Mouse (Mus musculus) stomach, embryonic 16.5 days (tissue): ENCODE results near the gene 6820408C15Rik. TPM values are rescaled to one million over a fixed set of nuclear protein-coding genes. Genes with fewer than 3 reads are reported as not detected.

Experiments used
- ATAC-seq: fragments of 200-750 bp; cut with Nextera tagmentation; 2 replicates; pipeline ENCODE4 v1.8.0; 2017; ENCODE audit warnings: moderate number of reproducible peaks, moderate TSS enrichment; ENCODE audit not compliant: insufficient read depth, low FRiP score
- H3K27ac ChIP-seq: fragments of 300-500 bp; sonication (generic); 2 replicates; pipeline ENCODE4 v1.5.1; 2014; ENCODE audit warnings: low read length
- H3K27me3 ChIP-seq: fragments of 300-500 bp; sonication (generic); 2 replicates; pipeline ENCODE4 v1.6.1; 2014; ENCODE audit warnings: low read length, control low read depth, mixed read lengths; ENCODE audit not compliant: control insufficient read depth, insufficient read depth
- H3K36me3 ChIP-seq: fragments of 300-500 bp; sonication (generic); 2 replicates; pipeline ENCODE4 v1.6.1; 2014; ENCODE audit warnings: low read length; ENCODE audit not compliant: control insufficient read depth, insufficient read depth
- H3K4me1 ChIP-seq: fragments of 300-500 bp; sonication (generic); 2 replicates; pipeline ENCODE4 v1.6.1; 2014; ENCODE audit warnings: low read length, control low read depth, mixed read lengths; ENCODE audit not compliant: control insufficient read depth, insufficient read depth
- H3K4me2 ChIP-seq: fragments of 300-500 bp; sonication (generic); 2 replicates; pipeline ENCODE4 v1.6.1; 2014; ENCODE audit warnings: low read depth, low read length, mixed read lengths
- H3K4me3 ChIP-seq: fragments of 300-500 bp; sonication (generic); replicated peaks from 2 replicates; pipeline ENCODE4 v1.5.1; 2014; ENCODE audit warnings: mild to moderate bottlenecking, low read length
- H3K9ac ChIP-seq: fragments of 300-500 bp; sonication (generic); 2 replicates; pipeline ENCODE4 v1.6.1; 2014; ENCODE audit warnings: low read length
- H3K9me3 ChIP-seq: fragments of 300-500 bp; sonication (generic); replicated peaks from 2 replicates; pipeline ENCODE4 v1.6.1; 2016; ENCODE audit warnings: low read length, control low read depth; ENCODE audit not compliant: control insufficient read depth
- WGBS: fragments of 180-500 bp; shearing (Covaris S2); extraction: QIAGEN DNeasy Blood & Tissue Kit; methylation state at CpG from one replicate; pipeline ENCODE4 v1.1.7; 2014; 5-methylcytosine and 5-hydroxymethylcytosine counted together
- polyA plus RNA-seq: library from polyadenylated mRNA; unstranded; fragments of >200 nt; fragmentation: Nextera tagmentation; extraction: Ambion mirVana; gene quantifications from 2 replicates; pipeline ENCODE4 v1.2.1, GENCODE M21; 2015

6820408C15Rik gene
- polyA plus RNA-seq, 1 experiment from 2014 or later: 0.79 TPM

- no peak overlapping the region for H3K27ac ChIP-seq
- H3K4me3 ChIP-seq: no peak overlapping the region
- peaks cover 23% of the 10 kb centered on the region for H3K4me1 ChIP-seq
- no peaks in the 10 kb centered on the region for H3K9me3 ChIP-seq
- H3K27me3 ChIP-seq: no peaks in the 10 kb centered on the region
- no peak for ATAC-seq
- no peaks in the 10 kb centered on the region for H3K36me3 ChIP-seq
- H3K9ac ChIP-seq: no peak overlapping the region
- H3K4me2 ChIP-seq: no peak overlapping the region
- 17% methylated on average over 3 of the region's 3 CpGs for WGBS
Observed at GRCm38 (mm10) chr2:152392786-152393185, 22.6 kb upstream of the 6820408C15Rik start.

- ATAC-seq: no peak
- H3K4me2 ChIP-seq: no peak overlapping the region; the same call in 1 of the 2 replicates
- no peaks in the 10 kb centered on the region for H3K27me3 ChIP-seq
- no peaks in the 10 kb centered on the region for H3K36me3 ChIP-seq
- no peak overlapping the region for H3K9ac ChIP-seq
- H3K4me3 ChIP-seq: no peak overlapping the region
- peak overlapping the region; percentile 14; the same call in 1 of the 2 replicates for H3K27ac ChIP-seq
- peaks cover 23% of the 10 kb centered on the region for H3K4me1 ChIP-seq
- no peaks in the 10 kb centered on the region for H3K9me3 ChIP-seq
- WGBS: 46% methylated on average over 9 of the region's 9 CpGs
Observed at GRCm38 (mm10) chr2:152393225-152394017, 22.0 kb upstream of the 6820408C15Rik start.

GRCm38 (mm10) chr2:152395271-152395920 lies 20.0 kb upstream of the 6820408C15Rik start:
- no peaks in the 10 kb centered on the region for H3K27me3 ChIP-seq
- no peaks in the 10 kb centered on the region for H3K36me3 ChIP-seq
- no peaks in the 10 kb centered on the region for H3K9me3 ChIP-seq
- H3K27ac ChIP-seq: peak overlapping the region; percentile 99; the same call in 1 of the 2 replicates
- WGBS: 19% methylated on average over 13 of the region's 13 CpGs
- no peak for ATAC-seq
- peaks cover 26% of the 10 kb centered on the region for H3K4me1 ChIP-seq
- H3K4me3 ChIP-seq: peak overlapping the region; percentile 85
- peak overlapping the region; percentile 90 for H3K4me2 ChIP-seq
- peak overlapping the region; percentile 95 for H3K9ac ChIP-seq

- peaks cover 26% of the 10 kb centered on the region for H3K4me1 ChIP-seq
- no peaks in the 10 kb centered on the region for H3K36me3 ChIP-seq
- peak overlapping the region; percentile 99 for H3K27ac ChIP-seq
- H3K9me3 ChIP-seq: no peaks in the 10 kb centered on the region
- peak overlapping the region; percentile 85 for H3K4me3 ChIP-seq
- peak; percentile 75 for ATAC-seq
- under 1% methylated on average over 45 of the region's 46 CpGs for WGBS
- peak overlapping the region; percentile 95 for H3K9ac ChIP-seq
- H3K4me2 ChIP-seq: peak overlapping the region; percentile 90
- H3K27me3 ChIP-seq: no peaks in the 10 kb centered on the region
Observed at GRCm38 (mm10) chr2:152396110-152397003, 19.0 kb upstream of the 6820408C15Rik start.

DNA sequence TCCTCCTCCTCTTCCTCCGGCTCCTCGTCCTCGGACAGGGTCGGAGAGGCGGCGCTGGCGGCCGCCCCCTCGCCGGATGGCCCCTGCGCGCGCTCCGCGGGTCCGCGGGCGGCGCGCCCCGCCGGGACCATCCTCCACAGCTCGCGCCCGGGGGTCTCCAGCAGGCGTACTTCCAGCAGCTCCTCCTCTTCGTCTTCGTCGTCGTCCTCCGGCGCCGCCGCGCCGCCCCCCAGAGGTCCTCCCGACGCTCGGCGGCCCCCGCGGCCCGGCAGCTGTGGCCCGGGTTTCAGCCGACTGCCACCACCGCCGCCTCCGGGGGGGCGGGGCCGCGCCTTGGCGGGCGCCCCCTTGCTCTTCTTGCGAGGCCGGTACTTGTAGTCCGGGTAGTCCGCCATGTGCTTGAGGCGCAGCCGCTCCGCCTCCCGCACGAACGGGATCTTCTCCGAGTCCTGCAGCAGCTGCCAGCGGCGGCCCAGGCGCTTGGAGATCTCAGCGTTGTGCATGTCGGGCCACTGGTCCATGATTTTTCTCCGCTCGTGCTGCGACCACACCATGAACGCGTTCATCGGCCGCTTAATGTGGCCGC lies 18.3 kb upstream of the 6820408C15Rik start:
- Histone ChIP-seq H3K27me3 (no peaks in the 10 kb centered on the region), H3K9ac (peak overlapping the region; percentile 95), H3K4me3 (peak overlapping the region; percentile 85), H3K27ac (peak overlapping the region; percentile 99), H3K36me3 (no peaks in the 10 kb centered on the region), H3K4me2 (peak overlapping the region; percentile 90), H3K4me1 (peaks cover 26% of the 10 kb centered on the region), H3K9me3 (no peaks in the 10 kb centered on the region)
- ATAC-seq: 0 out of 2 replicates have a peak, but pooled peaks have one; percentile 4
- WGBS: under 1% methylated on average over 76 of the region's 77 CpGs

- Histone ChIP-seq H3K9me3 (no peaks in the 10 kb centered on the region), H3K27ac (peak within 1 kb of the TSS; percentile 99), H3K36me3 (no peaks in the 10 kb centered on the region), H3K4me2 (peak within 1 kb of the TSS; percentile 90), H3K4me1 (peaks cover 26% of the 10 kb centered on the region), H3K4me3 (peak within 1 kb of the TSS; percentile 85), H3K27me3 (no peaks in the 10 kb centered on the region), H3K9ac (peak within 1 kb of the TSS; percentile 95)
- WGBS: under 1% methylated on average over 90 of the region's 104 CpGs
- peak; percentile 63 for ATAC-seq
Observed at GRCm38 (mm10) chr2:152397680-152398435, 17.5 kb upstream of the 6820408C15Rik start, which contains the start of gene Sox12. Gene Sox12, minus strand, starts transcription at chr2:152398063.

DNA sequence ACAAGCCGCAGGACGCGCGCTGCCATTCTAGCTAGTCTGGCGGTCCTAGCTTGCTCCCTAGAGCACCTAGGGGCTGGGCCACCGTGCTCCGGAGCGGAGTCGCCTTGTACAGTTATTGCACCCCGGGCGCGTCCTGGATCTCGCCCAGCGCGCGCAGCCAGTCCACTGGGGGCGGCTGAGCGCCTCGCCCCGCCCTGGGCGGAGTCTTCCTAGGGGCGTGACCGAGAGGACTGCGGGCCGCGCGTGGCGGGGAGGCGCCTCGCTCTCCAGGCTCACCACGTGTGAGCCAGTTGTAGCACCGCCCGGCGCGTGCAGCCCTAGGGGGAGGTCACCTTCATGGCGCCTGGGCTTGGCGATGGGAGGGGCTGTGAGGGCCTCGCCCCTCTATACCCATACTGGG lies 16.7 kb upstream of the 6820408C15Rik start:
- Histone ChIP-seq H3K4me1 (peaks cover 22% of the 10 kb centered on the region), H3K27me3 (no peaks in the 10 kb centered on the region), H3K4me3 (peak overlapping the region; percentile 85), H3K9ac (peak overlapping the region; percentile 95), H3K27ac (peak overlapping the region; percentile 99), H3K4me2 (peak overlapping the region; percentile 90), H3K9me3 (no peaks in the 10 kb centered on the region), H3K36me3 (no peaks in the 10 kb centered on the region)
- under 1% methylated on average over 38 of the region's 38 CpGs for WGBS
- peak; percentile 88 for ATAC-seq

- ATAC-seq: no peak; the same call in 1 of the 2 replicates
- Histone ChIP-seq H3K9me3 (no peaks in the 10 kb centered on the region), H3K9ac (peak overlapping the region; percentile 95)
Observed at GRCm38 (mm10) chr2:152399122-152399542, 16.3 kb upstream of the 6820408C15Rik start.

More at GRCm38 (mm10) chr2:152399122-152399542, 16.3 kb upstream of the 6820408C15Rik start:
- 5% methylated on average over 13 of the region's 13 CpGs for WGBS
- H3K4me1 ChIP-seq: peaks cover 18% of the 10 kb centered on the region
- peak overlapping the region; percentile 85 for H3K4me3 ChIP-seq
- H3K27me3 ChIP-seq: no peaks in the 10 kb centered on the region
- no peaks in the 10 kb centered on the region for H3K36me3 ChIP-seq
- peak overlapping the region; percentile 90 for H3K4me2 ChIP-seq
- peak overlapping the region; percentile 99 for H3K27ac ChIP-seq
